In the genomic region with DNA sequence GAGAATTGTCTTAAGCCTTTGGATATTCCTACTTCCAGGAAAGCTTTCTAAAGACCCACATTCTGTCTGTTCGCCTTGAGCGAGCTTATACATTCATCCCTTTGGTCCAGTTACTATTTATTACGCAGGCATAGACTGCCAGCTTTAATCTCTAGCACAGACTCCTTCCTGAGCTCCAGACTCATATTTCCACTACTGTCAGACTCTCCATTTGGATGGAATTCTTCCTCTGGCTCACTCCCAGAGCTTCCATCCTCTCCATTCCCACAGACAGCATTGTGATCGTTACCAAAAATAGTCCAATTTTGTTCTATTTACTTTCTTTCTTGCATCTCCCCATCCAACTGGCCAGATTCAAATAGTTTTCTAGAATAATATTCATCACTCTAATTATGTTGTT, we compare ENCODE assay signal across 13 mouse cellular contexts.
"Had no signal": no experiment of that assay in that cellular context is flagged by ENCODE, and none has a peak within 500 bp of the region (broad histone marks: within the 10 kb centered on the region; RNA-seq: fewer than 3 reads in every experiment).

No protein-coding gene starts in this region.

- H3K27me3 ChIP-seq: limb, embryonic 13.5 days; midbrain, embryonic 12.5 days; neural tube, embryonic 13.5 days had no signal

- H3K9ac ChIP-seq: limb, embryonic 13.5 days; liver, embryonic 14.5 days; midbrain, embryonic 12.5 days; neural tube, embryonic 13.5 days had no signal

- H3K4me1 ChIP-seq: limb, embryonic 13.5 days; midbrain, embryonic 12.5 days; neural tube, embryonic 13.5 days had no signal

- H3K9me3 ChIP-seq: limb, embryonic 13.5 days; midbrain, embryonic 12.5 days; neural tube, embryonic 13.5 days had no signal

- H3K4me3 ChIP-seq: limb, embryonic 13.5 days; midbrain, embryonic 12.5 days; neural tube, embryonic 13.5 days had no signal

- H3K27ac ChIP-seq: limb, embryonic 13.5 days; liver, embryonic 14.5 days; midbrain, embryonic 12.5 days; neural tube, embryonic 13.5 days; stomach, postnatal 0 days had no signal

- H3K4me2 ChIP-seq: limb, embryonic 13.5 days; midbrain, embryonic 12.5 days; neural tube, embryonic 13.5 days had no signal

- DNase-seq: kidney, adult 2 months; kidney, postnatal 36 days; left cerebral cortex, postnatal 4 days; lung, adult 18-20 months; retina, postnatal 1 day; right cerebral cortex, postnatal 25 days; thymus, postnatal 4 days had no signal

- ATAC-seq: midbrain, embryonic 16.5 days had no signal

- H3K36me3 ChIP-seq: limb, embryonic 13.5 days; midbrain, embryonic 12.5 days; neural tube, embryonic 13.5 days had no signal
